Mouse (Mus musculus): ENCODE measurements around the gene Rab39. TPM values are rescaled to one million over a fixed set of nuclear protein-coding genes. Genes with fewer than 3 reads are reported as not detected.

The Rab39 gene
- polyA plus RNA-seq, 1 experiment from 2014 or later, result 0.30 TPM

GRCm38 (mm10) chr9:53665428-53665827 is 40.6 kb downstream of the Rab39 start:
- Histone ChIP-seq H3K9me3 (replicated peaks; ENCODE audit: control insufficient read depth, low read length) (no peaks in the 10 kb centered on the region), H3K9ac (ENCODE audit: low read length) (no peak overlapping the region), H3K4me3 (ENCODE audit: low read length) (no peak overlapping the region), H3K4me1 (ENCODE audit: control insufficient read depth, insufficient read depth, low read length) (peaks cover 21% of the 10 kb centered on the region), H3K36me3 (ENCODE audit: control insufficient read depth, insufficient read depth) (0 out of 2 replicates have a peak, but pooled peaks cover 2% of the 10 kb centered on the region), H3K4me2 (ENCODE audit: low read depth, low read length) (peak overlapping the region; percentile 91; the same call in 1 of the 2 replicates), H3K27ac (ENCODE audit: low read length) (no peak overlapping the region), H3K27me3 (ENCODE audit: control insufficient read depth, insufficient read depth, low read length) (no peaks in the 10 kb centered on the region)
- ATAC-seq (replicated peaks; ENCODE audit: extremely low read depth, insufficient read depth, low FRiP score), result no peak

- no peak overlapping the region for H3K4me2 ChIP-seq (ENCODE audit: low read depth, low read length)
- H3K36me3 ChIP-seq (ENCODE audit: control insufficient read depth, insufficient read depth), result 0 out of 2 replicates have a peak, but pooled peaks cover 2% of the 10 kb centered on the region
- H3K27ac ChIP-seq (ENCODE audit: low read length), result no peak overlapping the region
- H3K4me1 ChIP-seq (ENCODE audit: control insufficient read depth, insufficient read depth, low read length), result peaks cover 21% of the 10 kb centered on the region
- H3K9ac ChIP-seq (ENCODE audit: low read length), result no peak overlapping the region
- no peaks in the 10 kb centered on the region for H3K9me3 ChIP-seq (replicated peaks; ENCODE audit: control insufficient read depth, low read length)
- no peaks in the 10 kb centered on the region for H3K27me3 ChIP-seq (ENCODE audit: control insufficient read depth, insufficient read depth, low read length)
- WGBS, result 76% methylated on average over 2 of the region's 2 CpGs
- ATAC-seq (replicated peaks; ENCODE audit: extremely low read depth, insufficient read depth, low FRiP score), result no peak
- no peak overlapping the region for H3K4me3 ChIP-seq (ENCODE audit: low read length)
These were observed 41.2 kb downstream of the Rab39 start for GRCm38 (mm10) chr9:53664819-53665218.

DNA sequence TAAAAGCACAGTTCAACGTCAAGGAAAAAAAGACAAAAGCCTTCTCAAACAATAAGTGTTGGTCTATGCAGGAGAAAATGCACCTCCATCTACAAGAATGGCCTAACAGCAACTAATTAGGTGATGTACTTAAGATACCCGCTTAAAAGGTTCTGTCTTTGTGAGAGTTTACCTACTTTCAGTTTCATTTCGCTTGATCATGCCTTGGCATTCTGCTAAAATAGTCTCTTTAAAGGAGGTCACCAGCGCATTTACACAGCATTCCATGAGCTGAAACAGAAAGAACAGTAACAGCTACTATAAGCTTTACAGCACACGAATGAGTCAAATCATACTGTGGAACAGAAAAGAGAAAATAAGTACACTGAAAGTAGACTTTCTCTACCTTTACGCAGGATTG is 71.2 kb downstream of the Rab39 start:
- H3K4me2 ChIP-seq (ENCODE audit: low read depth, low read length), result no peak overlapping the region
- no peak overlapping the region for H3K4me3 ChIP-seq (ENCODE audit: low read length)
- no peaks in the 10 kb centered on the region for H3K27me3 ChIP-seq (ENCODE audit: control insufficient read depth, insufficient read depth, low read length)
- no peaks in the 10 kb centered on the region for H3K9me3 ChIP-seq (replicated peaks; ENCODE audit: control insufficient read depth, low read length)
- H3K4me1 ChIP-seq (ENCODE audit: control insufficient read depth, insufficient read depth, low read length), result no peaks in the 10 kb centered on the region
- ATAC-seq (replicated peaks; ENCODE audit: extremely low read depth, insufficient read depth, low FRiP score), result no peak
- H3K36me3 ChIP-seq (ENCODE audit: control insufficient read depth, insufficient read depth), result peaks cover 31% of the 10 kb centered on the region
- H3K9ac ChIP-seq (ENCODE audit: low read length), result no peak overlapping the region
- H3K27ac ChIP-seq (ENCODE audit: low read length), result no peak overlapping the region
- 93% methylated on average over 6 of the region's 6 CpGs for WGBS

Other genes with a start within 250 kb of the Rab39 start
- gene Atm, start 169.5 kb downstream of the Rab39 start, polyA plus RNA-seq (2015; fragmentation: Nextera tagmentation; extraction: Ambion mirVana), result 5.8 and 6.2 TPM in 2 replicates
- gene Npat, start 169.2 kb downstream of the Rab39 start, polyA plus RNA-seq (2015; fragmentation: Nextera tagmentation; extraction: Ambion mirVana), result 11.2 and 11.7 TPM in 2 replicates
- 220 and 242 TPM in 2 replicates for gene Acat1, start 95.8 kb downstream of the Rab39 start, polyA plus RNA-seq (2015; fragmentation: Nextera tagmentation; extraction: Ambion mirVana)
- 23.9 and 25.3 TPM in 2 replicates for gene Cul5, start 36.2 kb downstream of the Rab39 start, polyA plus RNA-seq (2015; fragmentation: Nextera tagmentation; extraction: Ambion mirVana)
- 0.76 and 1.6 TPM in 2 replicates for gene Slc35f2, start 65.3 kb upstream of the Rab39 start, polyA plus RNA-seq (2015; fragmentation: Nextera tagmentation; extraction: Ambion mirVana)
- gene Sln, start 143.9 kb upstream of the Rab39 start, polyA plus RNA-seq (2015; fragmentation: Nextera tagmentation; extraction: Ambion mirVana), result 167 and 269 TPM in 2 replicates

All from heart, embryonic 16.5 days (tissue).